Mouse (Mus musculus) liver, postnatal 0 days (tissue): ENCODE data around the gene Lrch4.

Experiments used
- CTCF ChIP-seq: sonication (generic); IDR thresholded peaks from 2 replicates; pipeline ENCODE4 v1.5.1; 2016; ENCODE audit warnings: antibody characterized with exemption, low read depth
- EP300 ChIP-seq: IDR thresholded peaks from 2 replicates; pipeline ENCODE4 v1.6.1; 2016; ENCODE audit warnings: antibody characterized with exemption, low read depth, mild to moderate bottlenecking

DNA sequence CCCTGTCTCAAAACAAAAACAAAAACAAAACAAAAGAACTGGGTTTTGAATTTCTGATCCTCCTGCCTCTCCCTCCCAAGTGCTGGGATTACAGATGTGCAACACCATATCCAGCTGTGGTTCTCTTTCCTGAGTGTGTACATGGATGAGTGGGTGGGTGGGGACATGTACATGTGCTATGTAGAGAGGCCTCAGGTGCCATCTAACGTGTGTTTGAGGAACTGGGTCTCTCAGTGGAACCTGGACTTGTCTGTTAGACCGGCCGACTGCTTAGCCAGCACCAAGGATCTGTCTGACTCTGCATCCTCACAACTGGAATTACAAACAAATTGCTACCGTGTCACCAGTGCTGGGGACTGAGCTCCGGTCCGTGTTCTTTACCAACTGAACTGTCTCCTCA lies 31.3 kb upstream of the Lrch4 start:
- TF ChIP-seq EP300 (no peak), CTCF (no peak)
